Mouse (Mus musculus) liver, embryonic 16.5 days (tissue): ENCODE measurements around the gene Epsti1. TPM values are rescaled to one million over a fixed set of nuclear protein-coding genes. Genes with fewer than 3 reads are reported as not detected.

Experiments used
- ATAC-seq: fragments of 200-750 bp; cut with Nextera tagmentation; 2 replicates; pipeline ENCODE4 v1.8.0; 2017; ENCODE audit warnings: low read depth, mild to moderate bottlenecking, moderate number of reproducible peaks, moderate library complexity
- H3K27ac ChIP-seq: fragments of 300-500 bp; sonication (generic); 2 replicates; pipeline ENCODE4 v1.5.1; 2014; ENCODE audit warnings: mild to moderate bottlenecking, low read length
- H3K27me3 ChIP-seq: fragments of 300-500 bp; sonication (generic); 2 replicates; pipeline ENCODE4 v1.6.1; 2014; ENCODE audit warnings: low read depth, low read length, mixed read lengths; ENCODE audit not compliant: control insufficient read depth, insufficient read depth
- H3K36me3 ChIP-seq: fragments of 300-500 bp; sonication (generic); 2 replicates; pipeline ENCODE4 v1.6.1; 2014; ENCODE audit warnings: mild to moderate bottlenecking; ENCODE audit not compliant: control insufficient read depth, insufficient read depth
- H3K4me1 ChIP-seq: fragments of 300-500 bp; sonication (generic); 2 replicates; pipeline ENCODE4 v1.6.1; 2014; ENCODE audit warnings: low read depth, low read length, mixed read lengths; ENCODE audit not compliant: control insufficient read depth
- H3K4me2 ChIP-seq: fragments of 300-500 bp; sonication (generic); 2 replicates; pipeline ENCODE4 v1.6.1; 2014; ENCODE audit warnings: low read depth, low read length, mixed read lengths
- H3K4me3 ChIP-seq: fragments of 300-500 bp; sonication (generic); 2 replicates; pipeline ENCODE4 v1.5.1; 2014; ENCODE audit warnings: low read depth, mild to moderate bottlenecking, low read length
- H3K9ac ChIP-seq: fragments of 300-500 bp; sonication (generic); 2 replicates; pipeline ENCODE4 v1.6.1; 2014; ENCODE audit warnings: low read depth, low read length
- H3K9me3 ChIP-seq: fragments of 300-500 bp; sonication (generic); replicated peaks from 2 replicates; pipeline ENCODE4 v1.6.1; 2016; ENCODE audit warnings: low read length; ENCODE audit not compliant: control insufficient read depth
- WGBS: fragments of 180-500 bp; shearing (Covaris S2); extraction: QIAGEN DNeasy Blood & Tissue Kit; methylation state at CpG from one replicate; pipeline ENCODE4 v1.1.7; 2014; ENCODE audit not compliant: insufficient replicate concordance; 5-methylcytosine and 5-hydroxymethylcytosine counted together
- polyA plus RNA-seq: library from polyadenylated mRNA; unstranded; fragments of >200 nt; fragmentation: Nextera tagmentation; extraction: Ambion mirVana; gene quantifications from 2 replicates; pipeline ENCODE4 v1.2.1, GENCODE M21; 2015

The Epsti1 gene
- polyA plus RNA-seq, 1 experiment from 2014 or later, result 1.4 TPM

DNA sequence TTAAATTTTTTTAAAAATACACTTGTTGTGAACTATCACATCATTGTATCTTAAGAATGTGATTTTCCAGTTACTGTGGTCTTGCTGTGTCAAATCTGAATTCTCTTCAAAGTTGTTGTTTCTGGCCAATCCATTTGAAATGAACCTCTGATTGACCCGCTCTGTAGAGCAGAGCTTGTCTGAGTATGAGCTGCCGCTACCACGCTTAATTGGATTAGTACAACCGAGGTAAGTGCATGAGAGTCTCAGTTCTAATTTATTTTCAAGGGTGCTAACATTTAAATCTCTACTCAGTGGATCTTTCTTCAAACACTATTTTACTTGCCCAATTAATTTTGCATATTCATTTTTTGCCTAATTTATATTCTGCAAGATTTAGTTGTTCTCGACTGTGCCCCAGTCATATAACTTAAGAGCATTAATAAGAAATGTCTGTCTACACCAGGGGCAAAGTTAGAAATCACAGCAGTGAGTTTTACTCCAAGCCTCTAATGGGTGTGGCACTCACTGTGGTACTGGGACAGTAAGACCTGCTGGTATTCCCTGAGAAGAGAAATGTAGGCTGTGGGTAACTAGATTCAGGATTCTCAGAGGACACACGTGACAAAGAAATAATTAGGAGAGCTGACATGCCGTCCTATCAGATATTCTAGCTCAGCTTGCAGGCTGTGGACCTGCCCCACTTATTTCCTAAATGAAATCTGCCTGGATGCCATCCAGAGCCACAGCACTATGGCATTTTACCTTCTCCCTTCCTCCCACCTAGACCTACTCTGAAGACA lies 111.7 kb downstream of the Epsti1 start:
- no peak overlapping the region for H3K4me2 ChIP-seq
- H3K27ac ChIP-seq, result no peak overlapping the region
- no peak overlapping the region for H3K9ac ChIP-seq
- H3K4me1 ChIP-seq, result no peaks in the 10 kb centered on the region
- no peak for ATAC-seq
- H3K9me3 ChIP-seq, result no peaks in the 10 kb centered on the region
- H3K36me3 ChIP-seq, result no peaks in the 10 kb centered on the region
- no peaks in the 10 kb centered on the region for H3K27me3 ChIP-seq
- WGBS, result 71% methylated on average over 7 of the region's 7 CpGs
- H3K4me3 ChIP-seq, result no peak overlapping the region

DNA sequence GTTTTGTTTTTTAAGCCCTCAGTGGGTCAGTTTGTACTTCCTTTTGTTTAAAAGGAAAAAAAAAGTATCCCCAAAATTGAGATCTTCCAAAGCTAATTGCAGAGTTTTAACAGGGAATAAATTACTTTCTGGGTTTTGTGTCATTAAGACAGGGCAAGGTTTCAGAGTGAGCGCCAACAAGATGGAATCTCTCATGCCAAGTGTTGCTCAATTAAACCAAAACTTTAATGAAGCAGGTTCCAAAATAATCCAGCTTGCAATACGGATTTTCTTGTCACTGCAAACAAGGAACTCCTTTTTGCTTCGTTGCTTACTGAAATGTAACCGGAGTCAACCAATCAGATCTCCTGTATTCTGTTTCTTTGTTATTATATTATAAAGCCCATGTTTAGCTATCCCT lies 112.4 kb downstream of the Epsti1 start:
- H3K4me2 ChIP-seq, result no peak overlapping the region
- H3K27ac ChIP-seq, result no peak overlapping the region
- no peaks in the 10 kb centered on the region for H3K27me3 ChIP-seq
- H3K36me3 ChIP-seq, result no peaks in the 10 kb centered on the region
- no peak overlapping the region for H3K9ac ChIP-seq
- H3K4me1 ChIP-seq, result no peaks in the 10 kb centered on the region
- 58% methylated on average over 4 of the region's 4 CpGs for WGBS
- no peak for ATAC-seq
- H3K4me3 ChIP-seq, result no peak overlapping the region
- H3K9me3 ChIP-seq, result no peaks in the 10 kb centered on the region

- H3K27ac ChIP-seq, result no peak overlapping the region
- no peak for ATAC-seq
These were observed 115.9 kb downstream of the Epsti1 start for GRCm38 (mm10) chr14:78019935-78020334.

GRCm38 (mm10) chr14:78038876-78039275 lies 134.8 kb downstream of the Epsti1 start:
- H3K27me3 ChIP-seq, result no peaks in the 10 kb centered on the region
- WGBS, result 65% methylated on average over 8 of the region's 8 CpGs
- no peak overlapping the region for H3K9ac ChIP-seq
- H3K27ac ChIP-seq, result no peak overlapping the region
- ATAC-seq, result no peak
- no peaks in the 10 kb centered on the region for H3K4me1 ChIP-seq
- no peak overlapping the region for H3K4me2 ChIP-seq
- H3K4me3 ChIP-seq, result no peak overlapping the region
- H3K9me3 ChIP-seq, result no peaks in the 10 kb centered on the region
- H3K36me3 ChIP-seq, result no peaks in the 10 kb centered on the region

More at GRCm38 (mm10) chr14:78019935-78020334, 115.9 kb downstream of the Epsti1 start:
- Histone ChIP-seq H3K36me3 (no peaks in the 10 kb centered on the region), H3K27me3 (no peaks in the 10 kb centered on the region), H3K9ac (no peak overlapping the region), H3K4me1 (no peaks in the 10 kb centered on the region), H3K4me2 (no peak overlapping the region), H3K4me3 (no peak overlapping the region), H3K9me3 (no peaks in the 10 kb centered on the region)
- 58% methylated on average over 8 of the region's 8 CpGs for WGBS

GRCm38 (mm10) chr14:78040643-78041042 lies 136.6 kb downstream of the Epsti1 start:
- no peaks in the 10 kb centered on the region for H3K9me3 ChIP-seq
- no peaks in the 10 kb centered on the region for H3K36me3 ChIP-seq
- H3K4me3 ChIP-seq, result no peak overlapping the region
- H3K4me1 ChIP-seq, result no peaks in the 10 kb centered on the region
- no peak overlapping the region for H3K27ac ChIP-seq
- no peak overlapping the region for H3K4me2 ChIP-seq
- WGBS, result 57% methylated on average over 6 of the region's 6 CpGs
- no peak overlapping the region for H3K9ac ChIP-seq
- no peak for ATAC-seq
- H3K27me3 ChIP-seq, result no peaks in the 10 kb centered on the region

- Histone ChIP-seq H3K27me3 (no peaks in the 10 kb centered on the region), H3K4me3 (no peak overlapping the region), H3K9me3 (no peaks in the 10 kb centered on the region), H3K4me1 (no peaks in the 10 kb centered on the region), H3K36me3 (no peaks in the 10 kb centered on the region), H3K4me2 (no peak overlapping the region), H3K27ac (no peak overlapping the region), H3K9ac (no peak overlapping the region)
- WGBS, result 64% methylated on average over 11 of the region's 11 CpGs
- no peak for ATAC-seq
These were observed 138.0 kb downstream of the Epsti1 start for GRCm38 (mm10) chr14:78041886-78042526.

GRCm38 (mm10) chr14:78043079-78043478 lies 139.0 kb downstream of the Epsti1 start:
- no peaks in the 10 kb centered on the region for H3K9me3 ChIP-seq
- no peak overlapping the region for H3K27ac ChIP-seq
- H3K4me1 ChIP-seq, result no peaks in the 10 kb centered on the region
- no peak overlapping the region for H3K4me3 ChIP-seq
- H3K27me3 ChIP-seq, result no peaks in the 10 kb centered on the region
- H3K36me3 ChIP-seq, result no peaks in the 10 kb centered on the region
- 27% methylated on average over 2 of the region's 2 CpGs for WGBS
- H3K4me2 ChIP-seq, result no peak overlapping the region
- H3K9ac ChIP-seq, result no peak overlapping the region
- ATAC-seq, result no peak

- H3K4me3 ChIP-seq, result no peak overlapping the region
- no peaks in the 10 kb centered on the region for H3K9me3 ChIP-seq
- ATAC-seq, result no peak
- no peak overlapping the region for H3K4me2 ChIP-seq
- H3K9ac ChIP-seq, result no peak overlapping the region
- 75% methylated on average over 3 of the region's 3 CpGs for WGBS
- H3K27me3 ChIP-seq, result no peaks in the 10 kb centered on the region
- H3K4me1 ChIP-seq, result no peaks in the 10 kb centered on the region
- H3K36me3 ChIP-seq, result no peaks in the 10 kb centered on the region
- no peak overlapping the region for H3K27ac ChIP-seq
These were observed 144.2 kb downstream of the Epsti1 start for GRCm38 (mm10) chr14:78048258-78048657.

GRCm38 (mm10) chr14:78048674-78049073 lies 144.6 kb downstream of the Epsti1 start:
- Histone ChIP-seq H3K27ac (no peak overlapping the region), H3K9me3 (no peaks in the 10 kb centered on the region), H3K4me2 (no peak overlapping the region), H3K4me1 (no peaks in the 10 kb centered on the region), H3K9ac (no peak overlapping the region), H3K36me3 (no peaks in the 10 kb centered on the region), H3K27me3 (no peaks in the 10 kb centered on the region), H3K4me3 (no peak overlapping the region)
- no peak for ATAC-seq
- 58% methylated on average over 4 of the region's 4 CpGs for WGBS
